Comparison of ENCODE assay signal across 18 mouse cellular contexts in genomic region chr8:110694226-110694625, GRCm38 (mm10). TPM values are rescaled to one million over a fixed set of nuclear protein-coding genes. Genes with fewer than 3 reads are reported as not detected.
DNase-seq lines count a peak whose midpoint lies in the region; ATAC-seq and TF ChIP-seq lines count a peak whose summit lies in the region.
"Had no signal": no experiment of that assay in that cellular context is flagged by ENCODE, and none has a peak within 500 bp of the region (broad histone marks: within the 10 kb centered on the region; RNA-seq: fewer than 3 reads in every experiment).

No protein-coding gene starts in this region.

- H3K9ac ChIP-seq in forebrain, embryonic 16.5 days (replicated peaks; ENCODE audit: low read depth, low read length): no peak overlapping the region
- H3K9ac ChIP-seq in forebrain, embryonic 11.5 days (ENCODE audit: low read length): no peak overlapping the region

- no peak for TF ChIP-seq CTCF in left cerebral cortex, adult 2 months (IDR thresholded peaks at IDR 0.05)

- WGBS in forebrain, embryonic 16.5 days: 75% methylated on average over 5 of the region's 5 CpGs
- WGBS in forebrain, embryonic 11.5 days: 73% methylated on average over 5 of the region's 5 CpGs

- no peak overlapping the region for H3K4me3 ChIP-seq in forebrain, embryonic 16.5 days (replicated peaks; ENCODE audit: low read length)
- no peak overlapping the region for H3K4me3 ChIP-seq in forebrain, embryonic 11.5 days (ENCODE audit: low read depth, low read length)
- no peak overlapping the region for H3K4me3 ChIP-seq in left cerebral cortex, adult 2 months
- H3K4me3 ChIP-seq: myocyte had no signal

- no peak for DNase-seq in forebrain, embryonic 11.5 days (ENCODE audit: low spot score)
- no peak for DNase-seq in left cerebral cortex, adult 2 months (ENCODE audit: extremely low spot score in 1 of 2, low spot score in 2 of 2)
- no peak for DNase-seq in left cerebral cortex, adult 11 months (ENCODE audit: low spot score)
- peak; percentile 24 for DNase-seq in retina, postnatal 1 day
- no peak for DNase-seq in retina, embryonic 14.5 days (ENCODE audit: low spot score)
- DNase-seq: gastrocnemius, postnatal 36 days; kidney, adult 18-20 months; layer of hippocampus, postnatal 36 days; lung, adult 18-20 months; lung, postnatal 14 days; right cerebral cortex, adult 18-20 months; thymus, postnatal 25 days had no signal

- peak overlapping the region; percentile 28; the same call in 1 of the 2 replicates for H3K27ac ChIP-seq in forebrain, embryonic 16.5 days (ENCODE audit: low read length)
- H3K27ac ChIP-seq in forebrain, embryonic 11.5 days (ENCODE audit: low read depth, low read length): no peak overlapping the region
- peak overlapping the region; percentile 48 for H3K27ac ChIP-seq in left cerebral cortex, adult 2 months
- H3K27ac ChIP-seq: kidney, postnatal 0 days had no signal

- H3K36me3 ChIP-seq in forebrain, embryonic 16.5 days (ENCODE audit: control insufficient read depth, insufficient read depth): no peaks in the 10 kb centered on the region
- H3K36me3 ChIP-seq in forebrain, embryonic 11.5 days (ENCODE audit: control insufficient read depth, insufficient read depth, low read length): no peaks in the 10 kb centered on the region

- H3K27me3 ChIP-seq in forebrain, embryonic 16.5 days (replicated peaks; ENCODE audit: control insufficient read depth, insufficient read depth, low read length): no peaks in the 10 kb centered on the region
- H3K27me3 ChIP-seq in forebrain, embryonic 11.5 days (ENCODE audit: control insufficient read depth, insufficient read depth, low read length): no peaks in the 10 kb centered on the region

- H3K4me1 ChIP-seq in forebrain, embryonic 16.5 days (replicated peaks; ENCODE audit: control insufficient read depth, insufficient read depth, low read length): peaks cover 14% of the 10 kb centered on the region
- no peaks in the 10 kb centered on the region for H3K4me1 ChIP-seq in forebrain, embryonic 11.5 days (replicated peaks; ENCODE audit: control insufficient read depth, insufficient read depth, low read length)

- intact Hi-C loops in left cerebral cortex, adult 2 months (cut with DNase I): no loop called here

- no peak for ATAC-seq in forebrain, embryonic 16.5 days
- ATAC-seq in forebrain, embryonic 11.5 days (replicated peaks; ENCODE audit: low FRiP score): no peak
- no peak for ATAC-seq in inflammation-experienced regulatory T-cells, adult 6 months
- ATAC-seq: forebrain, embryonic 14.5 days had no signal

- H3K4me2 ChIP-seq in forebrain, embryonic 16.5 days (ENCODE audit: low read length): no peak overlapping the region
- H3K4me2 ChIP-seq in forebrain, embryonic 11.5 days (ENCODE audit: low read depth, low read length, severe bottlenecking): no peak overlapping the region
- H3K4me2 ChIP-seq: liver, embryonic 11.5 days had no signal

- no peaks in the 10 kb centered on the region for H3K9me3 ChIP-seq in forebrain, embryonic 16.5 days (ENCODE audit: control insufficient read depth, low read length)
- no peaks in the 10 kb centered on the region for H3K9me3 ChIP-seq in forebrain, embryonic 11.5 days (ENCODE audit: control insufficient read depth, low read length)

RNA-seq across cellular contexts. Expression of gene Mtss1l, which starts 27.1 kb away (rescaled TPM):
- 24.6 and 24.8 TPM in 2 replicates for polyA plus RNA-seq in forebrain, embryonic 16.5 days (2015; fragmentation: Nextera tagmentation; extraction: Ambion mirVana)
- polyA plus RNA-seq in forebrain, embryonic 11.5 days (2014; fragmentation: Nextera tagmentation; extraction: Ambion mirVana): 15.8 and 17.6 TPM in 2 replicates
- 100 to 1,000 TPM; 207 to 234 TPM for total RNA-seq in left cerebral cortex, adult 2 months (2021)
- polyA plus RNA-seq in inflammation-experienced regulatory T-cells, adult 6 months (2017; shearing (Covaris generic)): under 1 TPM in 1 of 3 experiments, not detected in 2; 0.19 TPM

Comparison
In these comparisons a context has a peak if more than half of its experiments do, and no peak if none do; other contexts are left out.
1. RNA of gene Mtss1l, which starts 27.1 kb away (polyA plus RNA-seq): 24.6 to 24.8 TPM in forebrain, embryonic 16.5 days and 15.8 to 17.6 TPM in forebrain, embryonic 11.5 days; 0.19 TPM in inflammation-experienced regulatory T-cells, adult 6 months; every median in the first group is over 10 times any median in the second.